Comparison of ENCODE assay signal across 18 mouse cellular contexts in the genomic region with DNA sequence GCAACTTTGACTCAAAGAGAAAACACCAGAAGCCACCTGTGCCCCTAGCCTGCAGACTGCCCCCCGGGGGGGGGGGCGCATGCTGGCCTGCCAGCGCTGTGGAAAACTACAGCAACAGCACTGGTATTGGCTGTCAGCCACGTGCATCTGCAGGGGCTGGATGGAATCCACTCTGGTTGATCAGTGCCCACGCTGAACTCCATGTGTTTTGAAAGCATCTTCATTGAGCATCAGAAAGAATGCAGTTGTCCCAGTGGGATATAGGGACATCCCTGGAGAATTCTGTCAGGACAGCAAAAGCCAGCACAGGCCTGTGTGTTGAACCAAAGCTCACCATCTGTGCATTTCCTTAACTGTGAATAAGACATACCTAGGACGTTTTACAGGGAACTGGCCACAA. TPM values are rescaled to one million over a fixed set of nuclear protein-coding genes. Genes with fewer than 3 reads are reported as not detected.
DNase-seq lines count a peak whose midpoint lies in the region; ATAC-seq lines count a peak whose summit lies in the region.
"Had no signal": no experiment of that assay in that cellular context is flagged by ENCODE, and none has a peak within 500 bp of the region (broad histone marks: within the 10 kb centered on the region; RNA-seq: fewer than 3 reads in every experiment).

No protein-coding gene starts in this region.

- no peaks in the 10 kb centered on the region for H3K36me3 ChIP-seq in hindbrain, embryonic 14.5 days (replicated peaks; ENCODE audit: control insufficient read depth, insufficient read depth)
- no peaks in the 10 kb centered on the region for H3K36me3 ChIP-seq in hindbrain, embryonic 11.5 days (ENCODE audit: control insufficient read depth, insufficient read depth, low read length)
- H3K36me3 ChIP-seq: midbrain, embryonic 10.5 days had no signal

- no peak overlapping the region for H3K4me3 ChIP-seq in hindbrain, embryonic 14.5 days (replicated peaks; ENCODE audit: low read length)
- no peak overlapping the region for H3K4me3 ChIP-seq in hindbrain, embryonic 11.5 days (ENCODE audit: low read depth, low read length)
- H3K4me3 ChIP-seq: midbrain, embryonic 10.5 days had no signal

- H3K9ac ChIP-seq in hindbrain, embryonic 14.5 days, result no peak overlapping the region
- H3K9ac ChIP-seq in hindbrain, embryonic 11.5 days (ENCODE audit: low read depth, low read length), result no peak overlapping the region
- H3K9ac ChIP-seq: liver, embryonic 14.5 days had no signal

- WGBS in hindbrain, embryonic 14.5 days, result 43% methylated on average over 6 of the region's 6 CpGs
- 50% methylated on average over 6 of the region's 6 CpGs for WGBS in hindbrain, embryonic 11.5 days

- H3K27ac ChIP-seq in hindbrain, embryonic 14.5 days, result no peak overlapping the region
- H3K27ac ChIP-seq in hindbrain, embryonic 11.5 days (ENCODE audit: low read depth, low read length), result no peak overlapping the region
- H3K27ac ChIP-seq: liver, embryonic 14.5 days; midbrain, embryonic 10.5 days; stomach, postnatal 0 days had no signal

- no peaks in the 10 kb centered on the region for H3K4me1 ChIP-seq in hindbrain, embryonic 14.5 days (replicated peaks; ENCODE audit: control insufficient read depth, insufficient read depth, low read length)
- no peaks in the 10 kb centered on the region; the same call in 1 of the 2 replicates for H3K4me1 ChIP-seq in hindbrain, embryonic 11.5 days (replicated peaks; ENCODE audit: control insufficient read depth, insufficient read depth, low read length)

- DNase-seq in hindbrain, embryonic 14.5 days (ENCODE audit: low spot score), result peak; percentile 25
- DNase-seq in hindbrain, embryonic 11.5 days (ENCODE audit: low spot score), result no peak
- peak; percentile 58 for DNase-seq in Muller cell, postnatal 12 days (ENCODE audit: inconsistent ontology term)
- DNase-seq in layer of hippocampus, adult 18-20 months (ENCODE audit: low spot score in 2 of 2), result peak; percentile 24 to 50
- peak; percentile 65 to 67 for DNase-seq in right cerebral cortex, postnatal 10 days (ENCODE audit: low spot score in 2 of 2)
- no peak for DNase-seq in gastrocnemius, postnatal 25 days
- DNase-seq in thymus, postnatal 25 days, result no peak
- DNase-seq: cerebellum, adult 18-20 months; heart, postnatal 36 days; kidney, postnatal 36 days; lung, postnatal 14 days; spleen, adult 18-20 months had no signal

- no peak overlapping the region for H3K4me2 ChIP-seq in hindbrain, embryonic 14.5 days (replicated peaks)
- H3K4me2 ChIP-seq in hindbrain, embryonic 11.5 days (replicated peaks; ENCODE audit: low read depth, low read length), result no peak overlapping the region

- no peaks in the 10 kb centered on the region for H3K27me3 ChIP-seq in hindbrain, embryonic 14.5 days (ENCODE audit: control insufficient read depth, insufficient read depth, low read length)
- H3K27me3 ChIP-seq in hindbrain, embryonic 11.5 days (ENCODE audit: control insufficient read depth, insufficient read depth, low read length), result no peaks in the 10 kb centered on the region

- no peaks in the 10 kb centered on the region for H3K9me3 ChIP-seq in hindbrain, embryonic 14.5 days (ENCODE audit: control insufficient read depth, low read length)
- no peaks in the 10 kb centered on the region for H3K9me3 ChIP-seq in hindbrain, embryonic 11.5 days (ENCODE audit: control insufficient read depth, low read length)
- H3K9me3 ChIP-seq: midbrain, embryonic 10.5 days had no signal

- ATAC-seq in hindbrain, embryonic 14.5 days (ENCODE audit: low FRiP score), result no peak
- ATAC-seq in hindbrain, embryonic 11.5 days (ENCODE audit: low FRiP score), result no peak
- ATAC-seq: CD4-positive, CD25-positive, alpha-beta regulatory T cell, adult 4 months had no signal

RNA-seq across cellular contexts. Expression of a gene that starts 20.0 kb away (rescaled TPM):
- 0.08 and 0.31 TPM in 2 replicates for polyA plus RNA-seq in hindbrain, embryonic 14.5 days (2014; fragmentation: Nextera tagmentation; extraction: Ambion mirVana)
- polyA plus RNA-seq in hindbrain, embryonic 11.5 days (2014; fragmentation: Nextera tagmentation; extraction: Ambion mirVana), result 0.14 and 0.23 TPM in 2 replicates
- total RNA-seq in layer of hippocampus, adult 18-20 months (2021), result not detected
- total RNA-seq in gastrocnemius, postnatal 25 days (2021), result under 1 TPM; 0.11 to 0.15 TPM
- polyA plus RNA-seq: CD4-positive, CD25-positive, alpha-beta regulatory T cell, adult 4 months had no signal

RNA-seq across cellular contexts. Expression of a gene that starts 48.3 kb away (rescaled TPM):
- polyA plus RNA-seq in hindbrain, embryonic 14.5 days (2014; fragmentation: Nextera tagmentation; extraction: Ambion mirVana), result 0.17 and 0.55 TPM in 2 replicates
- polyA plus RNA-seq in hindbrain, embryonic 11.5 days (2014; fragmentation: Nextera tagmentation; extraction: Ambion mirVana), result 0.66 and 0.77 TPM in 2 replicates
- total RNA-seq in layer of hippocampus, adult 18-20 months (2021), result not detected
- not detected for total RNA-seq in gastrocnemius, postnatal 25 days (2021)
- total RNA-seq: heart, postnatal 36 days; left cerebral cortex, postnatal 36 days had no signal
- polyA plus RNA-seq: CD4-positive, CD25-positive, alpha-beta regulatory T cell, adult 4 months; intestine, embryonic 14.5 days; liver, embryonic 14.5 days had no signal

Comparison
In these comparisons a context has a peak if more than half of its experiments do, and no peak if none do; other contexts are left out.
1. DNase-seq: peak in hindbrain, embryonic 14.5 days (single experiment), Muller cell, postnatal 12 days (single experiment), layer of hippocampus, adult 18-20 months (2 of 2) and right cerebral cortex, postnatal 10 days (2 of 2); none in hindbrain, embryonic 11.5 days (single experiment), gastrocnemius, postnatal 25 days (single experiment) and thymus, postnatal 25 days (single experiment).